Mouse (Mus musculus) adrenal gland, adult 8-10 months (tissue): ENCODE measurements at regions not wholly inside any gene's neighbourhood (a gene's known extent, or its start where the extent isn't known, plus 50 kb on each side); places are given as distances from the start of the nearest gene placed in this dataset.

Experiments
- DNase-seq: peaks from one replicate; pipeline ENCODE4 v3.0.0; 2022

- no peak for DNase-seq
Measured at GRCm38 (mm10) chr13:47413261-47413660, 290.8 kb downstream of the Rnf144b start.

- DNase-seq: no peak
Measured at GRCm38 (mm10) chr13:47413940-47414339, 291.5 kb downstream of the Rnf144b start.

GRCm38 (mm10) chr13:47429856-47430365 lies 307.5 kb downstream of the Rnf144b start:
- DNase-seq: no peak

GRCm38 (mm10) chr13:47430409-47430808 lies 308.0 kb downstream of the Rnf144b start:
- DNase-seq: no peak

GRCm38 (mm10) chr13:47435631-47436030 lies 313.2 kb downstream of the Rnf144b start:
- DNase-seq: no peak

- no peak for DNase-seq
Measured at GRCm38 (mm10) chr13:47444876-47445275, 322.4 kb downstream of the Rnf144b start.

- DNase-seq: no peak
Measured at GRCm38 (mm10) chr13:47452186-47452760, 329.8 kb downstream of the Rnf144b start.

- DNase-seq: no peak
Measured at GRCm38 (mm10) chr13:47462148-47462547, 339.7 kb downstream of the Rnf144b start.

GRCm38 (mm10) chr13:47471543-47472213 lies 349.2 kb downstream of the Rnf144b start:
- DNase-seq: no peak

- no peak for DNase-seq
Measured at GRCm38 (mm10) chr13:47480159-47480558, 357.7 kb downstream of the Rnf144b start.

- no peak for DNase-seq
Measured at GRCm38 (mm10) chr13:47484819-47485218, 362.4 kb downstream of the Rnf144b start.

- DNase-seq: peak; percentile 46
Measured at GRCm38 (mm10) chr13:47486111-47486510, 363.7 kb downstream of the Rnf144b start.

GRCm38 (mm10) chr13:47486658-47487057 lies 364.2 kb downstream of the Rnf144b start:
- no peak for DNase-seq

GRCm38 (mm10) chr13:47505380-47505955 lies 383.0 kb downstream of the Rnf144b start:
- no peak for DNase-seq

GRCm38 (mm10) chr13:47532935-47533334 lies 410.5 kb downstream of the Rnf144b start:
- peak; percentile 1 for DNase-seq

- no peak for DNase-seq
Measured at GRCm38 (mm10) chr13:47537156-47537555, 414.7 kb downstream of the Rnf144b start.

GRCm38 (mm10) chr13:47549626-47550025 lies 427.2 kb downstream of the Rnf144b start:
- DNase-seq: no peak

- DNase-seq: no peak
Measured at GRCm38 (mm10) chr13:47552251-47552650, 429.8 kb downstream of the Rnf144b start.

- no peak for DNase-seq
Measured at GRCm38 (mm10) chr13:47554198-47554597, 431.7 kb downstream of the Rnf144b start.

GRCm38 (mm10) chr13:47557196-47557974 lies 434.9 kb downstream of the Rnf144b start:
- DNase-seq: no peak

GRCm38 (mm10) chr13:47562836-47563235 lies 440.4 kb downstream of the Rnf144b start:
- DNase-seq: no peak

GRCm38 (mm10) chr13:47576516-47576915 lies 454.1 kb downstream of the Rnf144b start:
- no peak for DNase-seq

GRCm38 (mm10) chr13:47580144-47580543 lies 457.7 kb downstream of the Rnf144b start:
- no peak for DNase-seq
